Mouse (Mus musculus) CH12.LX (cell line): ENCODE measurements around the gene Slc4a5. TPM values are rescaled to one million over a fixed set of nuclear protein-coding genes. Genes with fewer than 3 reads are reported as not detected.

Experiments
- DNase-seq: peaks from one replicate; pipeline ENCODE4 v3.0.0-alpha.2; 2013; ENCODE audit errors: extremely low read depth
- H3K27ac ChIP-seq: 2 replicates; pipeline ENCODE4 v1.5.1; 2012; ENCODE audit warnings: low read depth, mild to moderate bottlenecking, control low read depth, moderate library complexity; ENCODE audit not compliant: insufficient read depth
- H3K27me3 ChIP-seq: replicated peaks from 2 replicates; pipeline ENCODE3; 2012; ENCODE audit warnings: inconsistent platforms
- H3K36me3 ChIP-seq, 2 experiments: replicated peaks in 1 of 2; 2 replicates each; pipeline versions ENCODE3 to v1.6.1; 2012; ENCODE audit warnings: inconsistent platforms in 1 of 2, low read length in 1 of 2, mild to moderate bottlenecking in 1 of 2, mixed read lengths in 1 of 2, moderate library complexity in 1 of 2; ENCODE audit not compliant: control insufficient read depth in 1 of 2, insufficient read depth in 1 of 2
- H3K4me1 ChIP-seq, 2 experiments: 2 replicates each; pipeline ENCODE4 v1.6.1; 2012; ENCODE audit warnings: inconsistent platforms in 1 of 2, moderate library complexity in 1 of 2; ENCODE audit not compliant: insufficient read depth in 2 of 2, control insufficient read depth in 1 of 2
- H3K4me2 ChIP-seq: 2 replicates; pipeline ENCODE4 v1.6.1; 2012; ENCODE audit warnings: low read depth, mild to moderate bottlenecking, control low read depth; ENCODE audit not compliant: poor library complexity, insufficient read depth, severe bottlenecking
- H3K4me3 ChIP-seq, 3 experiments: fragments of 150-350 bp in 1 of 3; sonication (generic) in 1 of 3; replicated peaks in 1 of 3; 2 replicates each; pipeline versions ENCODE3 to v1.5.1; 2011 to 2012; ENCODE audit warnings: low read depth in 2 of 3, low read length in 2 of 3, mild to moderate bottlenecking in 2 of 3, moderate library complexity in 2 of 3, control low read depth in 1 of 3, improper control_type of control experiment in 1 of 3, inconsistent platforms in 1 of 3, mixed read lengths in 1 of 3; ENCODE audit not compliant: poor library complexity in 1 of 3
- H3K79me2 ChIP-seq: replicated peaks from 2 replicates; pipeline ENCODE4 v1.6.1; 2012; ENCODE audit warnings: mild to moderate bottlenecking, moderate library complexity; ENCODE audit not compliant: control insufficient read depth, poor library complexity, insufficient read depth, severe bottlenecking; ENCODE audit errors: extremely low read depth
- H3K9ac ChIP-seq: 2 replicates; pipeline ENCODE4 v1.6.1; 2012; ENCODE audit warnings: low read depth, mild to moderate bottlenecking, control low read depth, moderate library complexity; ENCODE audit not compliant: insufficient read depth
- H3K9me3 ChIP-seq: replicated peaks from 2 replicates; pipeline ENCODE3; 2012; ENCODE audit warnings: low read length, inconsistent platforms, mixed read lengths
- BHLHE40 ChIP-seq: IDR thresholded peaks from 2 replicates; pipeline ENCODE4 v1.6.1; 2011; ENCODE audit warnings: mild to moderate bottlenecking, low read depth, low read length, improper control_type of control experiment
- CHD1 ChIP-seq: IDR thresholded peaks from 2 replicates; pipeline ENCODE4 v1.6.1; 2012; ENCODE audit warnings: low read depth, low read length, improper control_type of control experiment, inconsistent platforms
- CHD2 ChIP-seq: IDR thresholded peaks from 2 replicates; pipeline ENCODE4 v1.6.1; 2011; ENCODE audit warnings: low read length, improper control_type of control experiment
- CTCF ChIP-seq, 2 experiments: IDR thresholded peaks in 1 of 2; conservative IDR thresholded peaks in 1 of 2; 2 replicates each; pipeline ENCODE4 v1.5.1; 2011 to 2012; ENCODE audit warnings: low read depth in 2 of 2, low read length in 2 of 2, improper control_type of control experiment in 1 of 2, inconsistent platforms in 1 of 2, mild to moderate bottlenecking in 1 of 2, moderate library complexity in 1 of 2
- E2F4 ChIP-seq: IDR thresholded peaks from 2 replicates; pipeline ENCODE4 v1.6.1; 2011; ENCODE audit warnings: low read depth, low read length, improper control_type of control experiment; ENCODE audit not compliant: insufficient replicate concordance
- ELF1 ChIP-seq: IDR thresholded peaks from 2 replicates; pipeline ENCODE4 v1.6.1; 2014; ENCODE audit warnings: low read depth, mild to moderate bottlenecking, inconsistent platforms, low read length, improper control_type of control experiment
- EP300 ChIP-seq: IDR thresholded peaks from 2 replicates; pipeline ENCODE4 v1.6.1; 2011; ENCODE audit warnings: low read length, improper control_type of control experiment
- ETS1 ChIP-seq: conservative IDR thresholded peaks from 2 replicates; pipeline ENCODE4 v1.6.1; 2012; ENCODE audit warnings: low read depth, mild to moderate bottlenecking, inconsistent platforms, low read length, improper control_type of control experiment, moderate library complexity
- GABPA ChIP-seq: IDR thresholded peaks from 2 replicates; pipeline ENCODE4 v1.6.1; 2012; ENCODE audit warnings: low read depth, low read length, improper control_type of control experiment, inconsistent platforms; ENCODE audit not compliant: insufficient replicate concordance
- HCFC1 ChIP-seq: IDR thresholded peaks from 2 replicates; pipeline ENCODE4 v1.6.1; 2012; ENCODE audit warnings: low read depth, mild to moderate bottlenecking, inconsistent platforms, low read length, improper control_type of control experiment
- IRF4 ChIP-seq: IDR thresholded peaks from 2 replicates; pipeline ENCODE4 v1.6.1; 2014; ENCODE audit warnings: low read depth, mild to moderate bottlenecking, inconsistent platforms, low read length, improper control_type of control experiment
- JUN ChIP-seq: IDR thresholded peaks from 2 replicates; pipeline ENCODE4 v1.6.1; 2011; ENCODE audit warnings: low read depth, mild to moderate bottlenecking, low read length, improper control_type of control experiment, moderate library complexity; ENCODE audit not compliant: insufficient read depth
- JUND ChIP-seq: conservative IDR thresholded peaks from 2 replicates; pipeline ENCODE4 v1.6.1; 2011; ENCODE audit warnings: low read depth, low read length, improper control_type of control experiment
- KAT2A ChIP-seq: IDR thresholded peaks from 2 replicates; pipeline ENCODE4 v1.6.1; 2012; ENCODE audit warnings: low read length, improper control_type of control experiment, inconsistent platforms; ENCODE audit not compliant: insufficient replicate concordance
- MAFK ChIP-seq: IDR thresholded peaks from 2 replicates; pipeline ENCODE4 v1.6.1; 2011; ENCODE audit warnings: low read length, improper control_type of control experiment; ENCODE audit not compliant: insufficient replicate concordance
- MAX ChIP-seq: IDR thresholded peaks from 2 replicates; pipeline ENCODE4 v1.6.1; 2011; ENCODE audit warnings: low read length, improper control_type of control experiment
- MAZ ChIP-seq: IDR thresholded peaks from 2 replicates; pipeline ENCODE4 v1.6.1; 2012; ENCODE audit warnings: low read depth, mild to moderate bottlenecking, inconsistent platforms, low read length, improper control_type of control experiment, moderate library complexity
- MEF2A ChIP-seq: IDR thresholded peaks from 2 replicates; pipeline ENCODE4 v1.6.1; 2014; ENCODE audit warnings: low read depth, mild to moderate bottlenecking, inconsistent platforms, low read length, improper control_type of control experiment, borderline replicate concordance
- MXI1 ChIP-seq: IDR thresholded peaks from 2 replicates; pipeline ENCODE4 v1.6.1; 2011; ENCODE audit warnings: mild to moderate bottlenecking, low read depth, low read length, improper control_type of control experiment
- MYC ChIP-seq: IDR thresholded peaks from 2 replicates; pipeline ENCODE4 v1.6.1; 2011; ENCODE audit warnings: low read depth, mild to moderate bottlenecking, improper control_type of control experiment, low read length
- NELFE ChIP-seq: IDR thresholded peaks from 2 replicates; pipeline ENCODE4 v1.6.1; 2011; ENCODE audit warnings: low read depth, low read length, improper control_type of control experiment
- NRF1 ChIP-seq: IDR thresholded peaks from 2 replicates; pipeline ENCODE4 v1.6.1; 2014; ENCODE audit warnings: low read depth, mild to moderate bottlenecking, inconsistent platforms, low read length, improper control_type of control experiment, moderate library complexity
- PAX5 ChIP-seq: IDR thresholded peaks from 2 replicates; pipeline ENCODE4 v1.6.1; 2012; ENCODE audit warnings: low read length, inconsistent platforms, mixed read lengths
- POLR2A ChIP-seq: IDR thresholded peaks from 2 replicates; pipeline ENCODE4 v1.6.1; 2011; ENCODE audit warnings: low read depth, mild to moderate bottlenecking, improper control_type of control experiment, low read length
- POLR2AphosphoS2 ChIP-seq: IDR thresholded peaks from 2 replicates; pipeline ENCODE4 v1.6.1; 2011; ENCODE audit warnings: low read depth, low read length, improper control_type of control experiment
- RAD21 ChIP-seq: IDR thresholded peaks from 2 replicates; pipeline ENCODE4 v1.6.1; 2011; ENCODE audit warnings: low read depth, mild to moderate bottlenecking, low read length, improper control_type of control experiment, moderate library complexity
- RCOR1 ChIP-seq: conservative IDR thresholded peaks from 2 replicates; pipeline ENCODE4 v1.6.1; 2012; ENCODE audit warnings: low read depth, mild to moderate bottlenecking, inconsistent platforms, low read length, improper control_type of control experiment
- SIN3A ChIP-seq: IDR thresholded peaks from 2 replicates; pipeline ENCODE4 v1.6.1; 2012; ENCODE audit warnings: low read length, improper control_type of control experiment, inconsistent platforms
- SMC3 ChIP-seq: IDR thresholded peaks from 2 replicates; pipeline ENCODE4 v1.6.1; 2011; ENCODE audit warnings: low read depth, low read length, improper control_type of control experiment
- TBP ChIP-seq: conservative IDR thresholded peaks from 2 replicates; pipeline ENCODE4 v1.6.1; 2011; ENCODE audit warnings: low read depth, low read length, improper control_type of control experiment
- TCF12 ChIP-seq: IDR thresholded peaks from 2 replicates; pipeline ENCODE4 v1.6.1; 2014; ENCODE audit warnings: low read depth, mild to moderate bottlenecking, inconsistent platforms, low read length, improper control_type of control experiment
- UBTF ChIP-seq: IDR thresholded peaks from 2 replicates; pipeline ENCODE4 v1.6.1; 2012; ENCODE audit warnings: low read depth, mild to moderate bottlenecking, inconsistent platforms, low read length, improper control_type of control experiment, moderate library complexity
- USF1 ChIP-seq: IDR thresholded peaks from 2 replicates; pipeline ENCODE4 v1.6.1; 2014; ENCODE audit warnings: low read depth, mild to moderate bottlenecking, inconsistent platforms, low read length, improper control_type of control experiment
- USF2 ChIP-seq: conservative IDR thresholded peaks from 2 replicates; pipeline ENCODE4 v1.6.1; 2011; ENCODE audit warnings: low read depth, low read length, improper control_type of control experiment
- ZC3H11A ChIP-seq: IDR thresholded peaks from 2 replicates; pipeline ENCODE4 v1.6.1; 2012; ENCODE audit warnings: low read depth, mild to moderate bottlenecking, inconsistent platforms, low read length, improper control_type of control experiment
- ZKSCAN1 ChIP-seq: IDR thresholded peaks from 2 replicates; pipeline ENCODE4 v1.6.1; 2012; ENCODE audit warnings: low read depth, inconsistent platforms, low read length, improper control_type of control experiment, borderline replicate concordance
- ZMIZ1 ChIP-seq: IDR thresholded peaks from 2 replicates; pipeline ENCODE4 v1.6.1; 2012; ENCODE audit warnings: low read depth, mild to moderate bottlenecking, inconsistent platforms, low read length, improper control_type of control experiment
- ZNF384 ChIP-seq: IDR thresholded peaks from 2 replicates; pipeline ENCODE4 v1.6.1; 2012; ENCODE audit warnings: low read depth, low read length, improper control_type of control experiment, inconsistent platforms
- dilution Hi-C: fragments of 300-500 bp; cut with MboI; formaldehyde crosslinking; loops from 2 replicates; pipeline ENCODE4 v1.14.3; 2020; ENCODE audit warnings: low sequenced_read_pairs; ENCODE audit not compliant: extremely low pct_unique_long_range_greater_than_20kb, extremely low pct_ligation_motif_present
- in situ Hi-C: fragments of 300-500 bp; cut with MboI; formaldehyde crosslinking; loops from 3 replicates; pipeline ENCODE4 v1.14.3; 2019; ENCODE audit warnings: low sequenced_read_pairs, low pct_ligation_motif_present, low pct_unique_long_range_greater_than_20kb, mixed read lengths
- polyA plus RNA-seq: library from polyadenylated mRNA; unstranded; fragments of >175 nt; gene quantifications from 2 replicates; pipeline ENCODE4 v1.2.1, GENCODE M21; 2012; ENCODE audit warnings: low read depth; ENCODE audit not compliant: insufficient read length
- total RNA-seq, 2 experiments: library from RNA; depleted of rRNA; stranded (reverse); fragments of 300-350 nt in 1 of 2; fragments of >200 nt in 1 of 2; gene quantifications; 2 replicates each; pipeline ENCODE4 v1.2.3; 2012 to 2014

Slc4a5 gene
- total and polyA plus RNA-seq, 3 experiments = 0.13 to 0.21 TPM; not detected in 1

DNA sequence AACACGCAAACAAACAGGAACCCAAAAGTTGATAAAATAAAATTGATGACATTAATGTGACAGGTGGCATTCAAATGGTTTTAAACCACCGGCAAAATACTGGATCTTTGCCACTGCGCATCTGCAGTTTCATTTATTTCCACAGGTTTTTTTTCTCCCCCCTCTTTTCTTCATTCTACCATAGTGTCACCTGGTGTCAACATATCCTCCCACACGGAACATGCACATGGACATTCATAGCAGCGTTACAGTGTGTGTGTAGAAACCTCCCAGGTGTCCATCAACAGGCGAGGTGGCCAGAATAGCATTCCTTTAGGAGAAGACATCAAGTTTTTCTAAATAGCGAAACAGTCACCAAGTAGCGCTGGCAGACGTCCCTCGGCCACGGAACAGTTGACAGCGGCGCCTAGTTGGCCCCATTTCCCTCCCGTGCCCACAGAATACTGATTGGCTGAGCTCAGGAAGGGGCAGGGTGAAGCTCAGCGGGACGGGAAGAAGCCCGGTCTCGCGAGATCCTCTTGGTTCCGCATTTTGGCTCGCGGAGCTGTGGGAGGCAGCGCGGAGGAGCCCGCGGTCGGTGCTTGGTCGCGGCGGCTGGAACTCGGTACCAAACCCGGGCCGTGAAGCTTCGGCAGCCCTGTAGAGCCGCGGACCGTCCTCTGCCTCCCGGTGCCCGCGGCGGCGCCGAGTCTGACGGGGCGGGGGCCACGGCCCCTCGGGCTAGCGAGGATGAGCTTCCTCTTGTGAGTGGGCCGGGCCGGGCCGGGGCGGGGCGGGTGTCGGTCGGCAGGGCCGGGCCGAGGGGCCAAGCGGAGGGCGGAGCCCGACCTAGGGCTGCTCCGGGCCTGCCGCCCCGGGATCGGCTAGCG lies 106.1 kb downstream of the Slc4a5 start, which contains the start of the genes Mthfd2 and Mob1a:
Gene Mthfd2, minus strand, starts transcription at position 384 of the 869 bp plus-strand sequence.
Gene Mob1a, plus strand, starts transcription at position 492 of the 869 bp plus-strand sequence.
- no peaks in the 10 kb centered on the region for H3K9me3 ChIP-seq
- peak within 1 kb of the TSS; percentile 85 to 94 (median 93) for H3K4me3 ChIP-seq
- peak; percentile 97 for DNase-seq
- peaks cover 21 to 29% of the 10 kb centered on the region in 2 experiments for H3K36me3 ChIP-seq
- peaks cover 15 to 48% of the 10 kb centered on the region in 2 experiments for H3K4me1 ChIP-seq
- dilution Hi-C loops (no loop called here), in situ Hi-C loops (no loop called here)
- H3K27ac ChIP-seq = peak within 1 kb of the TSS; percentile 87
- H3K79me2 ChIP-seq = peaks cover 59% of the 10 kb centered on the region
- H3K4me2 ChIP-seq = peak within 1 kb of the TSS; percentile 99
- no peaks in the 10 kb centered on the region for H3K27me3 ChIP-seq
- TF ChIP-seq SIN3A = peak; percentile 68
- TF ChIP-seq NELFE = peak; percentile 98
- TF ChIP-seq PAX5 = no peak
- TF ChIP-seq UBTF = peak; percentile 58; the same call in 1 of the 2 replicates
- peak; percentile 55 for TF ChIP-seq MAX
- peak; percentile 100 for TF ChIP-seq CHD2
- TF ChIP-seq POLR2AphosphoS2 = peak; percentile 89
- peak; percentile 57 for TF ChIP-seq IRF4
- peak; percentile 98 for TF ChIP-seq POLR2A
- peak; percentile 61 for TF ChIP-seq NRF1
- TF ChIP-seq CHD1 = no peak
- peak; percentile 84 for TF ChIP-seq TCF12
- peak; percentile 65; the same call in 1 of the 2 replicates for TF ChIP-seq KAT2A
- no peak for TF ChIP-seq GABPA
- TF ChIP-seq EP300 = no peak
- TF ChIP-seq SMC3 = no peak
- TF ChIP-seq JUN = no peak
- 0 out of 2 replicates have a peak, but pooled peaks have one; percentile 61 for TF ChIP-seq MAZ
- TF ChIP-seq ELF1 = peak; percentile 95
- TF ChIP-seq ZC3H11A = no peak
- peak; percentile 85 for TF ChIP-seq HCFC1
- TF ChIP-seq MEF2A = no peak; the same call in 1 of the 2 replicates
- peak; percentile 92 for TF ChIP-seq MXI1
- TF ChIP-seq MAFK = no peak
- no peak for TF ChIP-seq USF1
- no peak for TF ChIP-seq ETS1
- TF ChIP-seq E2F4 = no peak
- no peak for TF ChIP-seq JUND
- peak; percentile 79 for TF ChIP-seq BHLHE40
- TF ChIP-seq ZKSCAN1 = no peak
- peak; percentile 94 for TF ChIP-seq ZMIZ1
- no peak for TF ChIP-seq RAD21
- peak; percentile 72; the same call in 1 of the 2 replicates for TF ChIP-seq TBP
- no peak for TF ChIP-seq CTCF (conservative IDR thresholded peaks at IDR 0.05 in 1 of 2, IDR thresholded peaks at IDR 0.05 in 1 of 2; ENCODE audit: low read depth in 2 of 2, low read length in 2 of 2)
- TF ChIP-seq RCOR1 = no peak
- peak; percentile 50; the same call in 1 of the 2 replicates for TF ChIP-seq ZNF384
- TF ChIP-seq USF2 = no peak
- 0 out of 2 replicates have a peak, but pooled peaks have one; percentile 29 for TF ChIP-seq MYC
- peak within 1 kb of the TSS; percentile 96 for H3K9ac ChIP-seq
